ENCODE assay signal across 26 mouse cellular contexts in genomic region chr2:40249639-40250332, GRCm38 (mm10).
"Had no signal": no experiment of that assay in that cellular context is flagged by ENCODE, and none has a peak within 500 bp of the region (broad histone marks: within the 10 kb centered on the region; RNA-seq: fewer than 3 reads in every experiment).

No protein-coding gene starts in this region.

- H3K4me1 ChIP-seq: heart, embryonic 10.5 days; heart, embryonic 12.5 days; hindbrain, embryonic 10.5 days; hindbrain, embryonic 12.5 days; intestine, embryonic 15.5 days; limb, embryonic 13.5 days; limb, embryonic 15.5 days; liver, embryonic 12.5 days had no signal

- H3K27me3 ChIP-seq: heart, embryonic 12.5 days; hindbrain, embryonic 12.5 days; intestine, embryonic 15.5 days; limb, embryonic 13.5 days; limb, embryonic 15.5 days; liver, embryonic 12.5 days had no signal

- DNase-seq: gastrocnemius, adult 2 months; gastrocnemius, postnatal 10 days; gastrocnemius, postnatal 25 days; heart, adult 18-20 months; heart, postnatal 10 days; heart, postnatal 4 days; kidney, adult 8-10 months; kidney, postnatal 10 days; kidney, postnatal 36 days; left cerebral cortex, postnatal 4 days; lung, adult 18-20 months had no signal

- H3K36me3 ChIP-seq: heart, embryonic 10.5 days; heart, embryonic 12.5 days; hindbrain, embryonic 10.5 days; hindbrain, embryonic 12.5 days; intestine, embryonic 15.5 days; limb, embryonic 13.5 days; limb, embryonic 15.5 days; liver, embryonic 12.5 days had no signal

- H3K4me2 ChIP-seq: heart, embryonic 12.5 days; hindbrain, embryonic 12.5 days; hindbrain, embryonic 14.5 days; intestine, embryonic 15.5 days; limb, embryonic 13.5 days; limb, embryonic 15.5 days; liver, embryonic 12.5 days had no signal

- H3K9me3 ChIP-seq: heart, embryonic 10.5 days; heart, embryonic 12.5 days; hindbrain, embryonic 10.5 days; hindbrain, embryonic 12.5 days; intestine, embryonic 15.5 days; limb, embryonic 13.5 days; limb, embryonic 15.5 days; liver, embryonic 12.5 days had no signal

- ATAC-seq: hindbrain, embryonic 16.5 days; inflammation-experienced regulatory T-cells, adult 6 months; intestine, embryonic 15.5 days; intestine, postnatal 0 days; liver, embryonic 12.5 days had no signal

- H3K9ac ChIP-seq: heart, embryonic 12.5 days; hindbrain, embryonic 12.5 days; hindbrain, embryonic 14.5 days; intestine, embryonic 15.5 days; limb, embryonic 13.5 days; limb, embryonic 15.5 days; liver, embryonic 12.5 days; liver, embryonic 14.5 days had no signal

- H3K27ac ChIP-seq: gastrocnemius, adult 2 months; heart, embryonic 10.5 days; hindbrain, embryonic 10.5 days; hindbrain, embryonic 12.5 days; hindbrain, embryonic 14.5 days; intestine, embryonic 15.5 days; layer of hippocampus, adult 2 months; left cerebral cortex, adult 2 months; limb, embryonic 13.5 days; limb, embryonic 15.5 days; liver, embryonic 12.5 days; liver, embryonic 14.5 days had no signal

- H3K4me3 ChIP-seq: gastrocnemius, adult 2 months; heart, embryonic 10.5 days; heart, embryonic 12.5 days; hindbrain, embryonic 10.5 days; hindbrain, embryonic 12.5 days; intestine, embryonic 15.5 days; layer of hippocampus, adult 2 months; left cerebral cortex, adult 2 months; limb, embryonic 13.5 days; limb, embryonic 15.5 days; liver, embryonic 12.5 days had no signal
